Mouse (Mus musculus): ENCODE results near the gene Gm21958. TPM values are rescaled to one million over a fixed set of nuclear protein-coding genes. Genes with fewer than 3 reads are reported as not detected.

Gm21958 gene
- total RNA-seq, 4 experiments from 2014 or later = not detected

Other genes starting within 250 kb of the Gm21958 start
- 10 to 100 TPM; 35.7 to 66.3 (median 50.8) TPM for gene Supt20, start 21.5 kb downstream of the Gm21958 start, total RNA-seq (2022)
- gene Exosc8, start 21.0 kb upstream of the Gm21958 start, total RNA-seq (2022) = 10 to 100 TPM; 28.5 to 47.2 (median 40.2) TPM
- 10 to 100 TPM; 40.0 to 49.7 (median 41.0) TPM for gene Alg5, start 21.2 kb upstream of the Gm21958 start, total RNA-seq (2022)
- 10 to 100 TPM; 26.9 to 55.8 (median 28.7) TPM for gene Smad9, start 41.2 kb upstream of the Gm21958 start, total RNA-seq (2022)
- gene Rfxap, start 93.4 kb upstream of the Gm21958 start, total RNA-seq (2022) = 10 to 100 TPM; 25.4 to 38.6 (median 31.6) TPM
- not detected for gene Sertm1, start 201.5 kb upstream of the Gm21958 start, total RNA-seq (2022)

Data from adrenal gland, adult 8-10 months (tissue).